Mouse (Mus musculus) G1E-ER4 (cell line): ENCODE data around the gene Armh2. TPM values are rescaled to one million over a fixed set of nuclear protein-coding genes. Genes with fewer than 3 reads are reported as not detected.

Experiments
- GATA1 ChIP-seq: IDR thresholded peaks from one replicate; pipeline ENCODE4 v1.8.0; 2012; ENCODE audit warnings: low read length, inconsistent platforms
- polyA plus RNA-seq: library from polyadenylated mRNA; stranded (reverse); fragments of >175 nt; gene quantifications from 2 replicates; pipeline ENCODE4 v1.2.3, GENCODE M21; 2012

Gene Armh2
- polyA plus RNA-seq, 1 experiment: not detected

- TF ChIP-seq GATA1: no peak
These were observed 6.5 kb upstream of the Armh2 start for GRCm38 (mm10) chr13:24734502-24734901.

GRCm38 (mm10) chr13:24735608-24736131 is 5.4 kb upstream of the Armh2 start:
- TF ChIP-seq GATA1: no peak

GRCm38 (mm10) chr13:24747823-24748222 is 6.8 kb downstream of the Armh2 start:
- no peak for TF ChIP-seq GATA1

GRCm38 (mm10) chr13:24750807-24751206 is 9.8 kb downstream of the Armh2 start:
- TF ChIP-seq GATA1: no peak

GRCm38 (mm10) chr13:24751396-24751795 is 10.4 kb downstream of the Armh2 start:
- no peak for TF ChIP-seq GATA1

GRCm38 (mm10) chr13:24756756-24757155 is 15.7 kb downstream of the Armh2 start:
- no peak for TF ChIP-seq GATA1

- no peak for TF ChIP-seq GATA1
These were observed 17.0 kb downstream of the Armh2 start for GRCm38 (mm10) chr13:24757820-24758564.

- no peak for TF ChIP-seq GATA1
These were observed 18.4 kb downstream of the Armh2 start for GRCm38 (mm10) chr13:24759451-24759850.

GRCm38 (mm10) chr13:24760351-24760870 is 19.4 kb downstream of the Armh2 start:
- TF ChIP-seq GATA1: no peak

GRCm38 (mm10) chr13:24761083-24761402 is 20.0 kb downstream of the Armh2 start:
- no peak for TF ChIP-seq GATA1

GRCm38 (mm10) chr13:24761403-24762227 is 20.6 kb downstream of the Armh2 start, which contains the start of gene Gmnn:
Gene Gmnn, minus strand, starts transcription at chr13:24761923.
- no peak for TF ChIP-seq GATA1

GRCm38 (mm10) chr13:24762254-24762653 is 21.2 kb downstream of the Armh2 start:
- TF ChIP-seq GATA1: no peak

GRCm38 (mm10) chr13:24776146-24776844 is 35.3 kb downstream of the Armh2 start:
- TF ChIP-seq GATA1: no peak

- TF ChIP-seq GATA1: no peak
These were observed 37.0 kb downstream of the Armh2 start for GRCm38 (mm10) chr13:24778026-24778425.

- TF ChIP-seq GATA1: no peak
These were observed 37.8 kb downstream of the Armh2 start for GRCm38 (mm10) chr13:24778706-24779380.
